Mouse (Mus musculus): ENCODE results near the gene Shroom2. TPM values are rescaled to one million over a fixed set of nuclear protein-coding genes. Genes with fewer than 3 reads are reported as not detected.

Shroom2 gene
- polyA plus RNA-seq, 1 experiment = 80.3 TPM

DNA sequence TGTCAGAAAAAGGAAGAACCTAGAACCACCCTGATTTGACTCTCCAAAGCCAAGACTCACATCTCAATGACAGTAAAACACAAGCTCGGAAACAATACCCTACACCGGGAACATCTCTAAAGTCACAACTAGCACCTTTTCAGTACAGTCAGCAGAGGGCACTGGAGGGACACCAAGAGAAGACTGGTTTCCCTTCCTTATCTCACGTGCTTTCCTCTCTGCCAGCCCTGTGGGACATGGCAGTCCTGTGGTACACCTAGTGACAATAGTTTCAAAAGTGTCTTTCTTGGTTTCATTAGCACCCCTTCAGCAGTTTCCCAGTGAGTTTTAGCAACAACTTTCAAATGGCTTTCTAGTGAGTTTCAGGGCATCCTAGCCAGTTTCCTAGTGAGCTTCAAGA, 63.9 kb downstream of the Shroom2 start:
- DNase-seq (ENCODE audit: extremely low spot score in 1 of 2, low spot score in 1 of 2) = peak; percentile 2 to 44

DNA sequence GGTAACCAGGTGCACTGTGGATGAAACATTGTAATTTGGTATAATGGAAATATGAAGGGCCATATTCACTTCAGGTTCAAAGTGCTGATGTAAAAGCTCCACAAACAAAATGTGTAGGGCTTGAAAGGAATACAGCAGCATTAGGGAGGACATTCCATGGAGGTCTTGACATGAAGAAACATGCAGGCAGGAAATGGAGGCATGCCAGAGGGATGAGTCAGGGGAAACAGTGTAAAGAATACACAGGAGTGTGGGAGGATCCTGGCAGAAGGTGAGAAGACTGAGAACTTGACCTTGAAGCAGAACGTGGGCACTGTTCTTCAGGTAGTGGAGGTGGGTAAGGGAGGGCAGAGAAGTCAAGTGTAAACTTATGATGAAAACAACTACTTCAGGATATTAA, 65.6 kb downstream of the Shroom2 start:
- no peak for DNase-seq (ENCODE audit: extremely low spot score in 1 of 2, low spot score in 1 of 2)

DNA sequence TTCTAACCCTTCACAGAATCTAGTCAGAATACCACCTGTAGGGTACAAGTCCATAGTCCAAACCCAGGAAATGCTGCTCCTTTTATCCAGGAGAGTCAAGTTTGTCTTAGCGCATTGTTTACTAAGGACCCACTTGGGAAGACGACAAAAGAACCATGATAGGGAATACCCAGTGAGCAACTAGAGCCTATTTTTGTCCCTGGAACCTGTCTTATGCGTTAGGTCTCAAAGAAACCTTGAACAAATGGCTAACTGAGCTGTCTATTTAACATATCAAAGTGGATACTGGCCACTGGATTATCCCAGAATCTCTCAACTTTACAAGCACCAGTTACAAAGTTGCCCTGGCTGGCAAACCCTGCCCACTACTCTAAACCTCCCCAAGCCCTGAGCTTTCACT, 67.6 kb downstream of the Shroom2 start:
- DNase-seq (ENCODE audit: extremely low spot score in 1 of 2, low spot score in 1 of 2) = no peak

DNA sequence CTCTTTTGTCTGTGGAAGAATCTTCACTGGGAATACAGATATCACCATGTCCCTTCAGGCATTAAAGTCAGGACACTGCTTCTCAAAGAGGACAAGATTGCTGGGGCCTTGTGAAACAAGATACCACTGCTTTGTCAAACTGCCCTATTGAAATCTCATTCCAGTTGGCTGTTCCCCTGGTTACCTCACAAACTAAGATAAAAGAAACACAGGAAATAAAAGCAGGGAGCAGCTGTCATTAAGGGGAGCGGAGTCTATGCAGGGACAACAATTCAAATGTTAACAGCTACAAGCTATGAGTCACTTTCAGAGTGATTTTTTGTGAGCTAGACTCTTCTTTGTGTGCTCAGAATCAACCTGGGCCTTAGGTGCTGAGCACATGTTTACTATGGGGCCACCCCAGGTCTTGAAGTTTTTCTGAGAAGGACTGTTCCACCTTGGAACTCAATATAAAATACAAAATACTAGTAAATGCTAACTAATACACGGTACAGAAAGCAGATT, 78.4 kb downstream of the Shroom2 start:
- DNase-seq (ENCODE audit: extremely low spot score in 1 of 2, low spot score in 1 of 2) = no peak

DNA sequence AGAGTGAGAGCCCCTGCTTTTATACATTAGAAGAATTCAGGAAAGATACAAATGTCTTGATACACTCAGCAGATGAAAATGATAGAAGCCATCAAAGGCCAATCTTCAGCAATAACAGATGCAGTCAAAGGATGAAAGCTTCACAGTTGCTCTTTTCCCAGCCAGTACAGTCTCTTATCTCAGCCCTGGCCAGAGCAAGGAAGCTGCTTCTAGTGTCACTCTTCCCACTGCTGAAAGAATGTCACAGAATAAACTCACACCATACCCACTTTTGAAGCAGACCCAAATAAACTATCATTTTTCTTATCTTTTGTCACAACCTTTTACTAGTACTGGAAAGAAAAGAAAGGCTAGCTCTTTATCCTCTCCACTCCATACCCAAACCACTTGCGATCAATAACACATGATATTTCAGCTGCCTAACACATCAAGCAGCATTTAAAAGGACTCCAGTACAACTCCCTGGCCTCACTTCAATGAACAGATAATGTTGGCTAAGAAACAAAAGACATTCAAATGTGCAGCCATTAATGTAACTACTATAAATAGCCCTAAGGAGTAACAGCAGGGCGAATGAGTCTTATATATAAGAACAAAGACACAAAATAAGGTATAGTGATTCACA, 90.0 kb downstream of the Shroom2 start:
- DNase-seq (ENCODE audit: extremely low spot score in 1 of 2, low spot score in 1 of 2) = no peak

DNA sequence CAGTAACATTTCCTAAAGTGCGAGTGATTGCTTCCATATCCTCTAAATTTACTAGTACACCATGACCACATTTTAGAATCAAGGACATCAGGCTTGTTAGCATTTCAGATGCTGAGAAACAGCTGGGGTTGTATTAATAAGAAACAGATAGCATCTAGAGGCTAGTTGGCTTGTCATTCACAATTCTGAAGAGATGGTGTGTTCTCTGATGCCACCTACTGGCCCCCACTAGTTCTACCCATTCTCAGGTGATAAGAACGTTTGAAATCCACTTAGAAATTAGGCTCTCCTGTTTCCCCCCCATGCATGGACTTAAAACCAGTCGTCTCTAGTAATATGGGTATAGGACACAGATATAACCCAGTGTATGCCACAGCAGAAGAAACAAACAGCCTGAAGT, 92.9 kb downstream of the Shroom2 start:
- DNase-seq (ENCODE audit: extremely low spot score in 1 of 2, low spot score in 1 of 2) = peak; percentile 9 to 62

DNA sequence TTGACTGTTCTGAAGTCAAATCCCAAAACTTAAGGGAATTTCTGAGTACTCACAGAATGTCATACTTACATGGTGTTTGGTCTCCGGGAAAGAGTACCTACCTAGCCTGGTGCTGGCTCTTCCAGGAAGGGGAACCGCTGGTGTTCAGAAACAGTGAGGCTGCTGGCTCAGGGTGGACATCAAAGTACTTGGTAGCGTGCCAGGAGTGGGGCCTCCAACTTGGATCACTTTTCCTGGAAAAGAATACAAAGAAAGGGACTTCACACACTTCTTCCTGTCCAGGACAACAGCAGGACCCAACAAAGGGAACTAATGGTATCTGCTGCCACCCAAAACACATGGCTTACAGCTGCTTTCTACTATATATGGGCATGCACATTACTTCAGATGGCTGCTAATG, 95.8 kb downstream of the Shroom2 start:
- no peak for DNase-seq (ENCODE audit: extremely low spot score in 1 of 2, low spot score in 1 of 2)

DNA sequence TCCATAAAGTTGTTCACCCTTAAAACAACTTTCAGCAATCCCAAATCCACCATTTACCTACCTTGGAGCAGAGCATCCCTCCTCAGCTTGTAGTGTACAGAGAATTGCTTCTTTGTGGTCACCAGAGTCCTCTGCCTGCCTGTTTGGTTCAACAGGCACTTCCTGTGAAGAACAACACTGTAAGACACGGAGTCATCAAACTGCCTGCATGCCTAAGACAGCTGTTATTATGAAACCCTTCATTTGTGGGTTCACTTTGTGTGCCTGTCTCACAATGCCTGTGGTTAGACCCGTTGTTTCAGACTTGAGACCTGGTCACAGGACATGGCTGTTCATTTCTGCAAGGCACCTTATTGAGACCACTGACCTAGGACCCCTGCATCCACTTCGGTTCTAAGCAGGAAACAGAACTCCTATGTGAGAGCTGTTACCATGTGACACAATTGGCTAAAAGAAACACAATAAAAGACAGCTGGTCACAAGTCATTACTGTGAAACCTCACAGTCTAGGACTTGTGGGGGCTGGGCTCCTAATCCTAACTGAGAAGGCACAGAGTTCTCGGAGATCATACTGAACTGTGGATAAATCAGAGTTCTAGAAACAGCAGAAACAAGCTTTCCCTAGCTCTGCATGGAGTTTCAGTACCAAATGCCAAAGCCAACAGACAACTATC, 111.8 kb downstream of the Shroom2 start:
- DNase-seq (ENCODE audit: extremely low spot score in 1 of 2, low spot score in 1 of 2) = no peak

DNA sequence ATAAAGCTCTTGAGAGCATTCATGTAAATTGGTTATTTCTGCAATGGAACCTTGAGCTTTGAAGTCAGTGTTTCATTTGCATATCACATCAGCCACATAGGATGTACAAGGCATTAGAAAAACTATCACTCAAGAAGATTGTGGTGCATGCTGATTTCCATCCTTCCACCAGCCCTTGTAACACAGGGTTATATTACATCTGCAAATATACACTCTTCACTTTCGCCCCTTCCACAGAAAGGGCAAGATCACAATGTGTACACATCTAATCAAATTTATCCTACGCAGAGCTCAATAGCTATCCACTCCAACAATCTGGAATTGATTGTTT, 112.7 kb downstream of the Shroom2 start:
- no peak for DNase-seq (ENCODE audit: extremely low spot score in 1 of 2, low spot score in 1 of 2)

DNA sequence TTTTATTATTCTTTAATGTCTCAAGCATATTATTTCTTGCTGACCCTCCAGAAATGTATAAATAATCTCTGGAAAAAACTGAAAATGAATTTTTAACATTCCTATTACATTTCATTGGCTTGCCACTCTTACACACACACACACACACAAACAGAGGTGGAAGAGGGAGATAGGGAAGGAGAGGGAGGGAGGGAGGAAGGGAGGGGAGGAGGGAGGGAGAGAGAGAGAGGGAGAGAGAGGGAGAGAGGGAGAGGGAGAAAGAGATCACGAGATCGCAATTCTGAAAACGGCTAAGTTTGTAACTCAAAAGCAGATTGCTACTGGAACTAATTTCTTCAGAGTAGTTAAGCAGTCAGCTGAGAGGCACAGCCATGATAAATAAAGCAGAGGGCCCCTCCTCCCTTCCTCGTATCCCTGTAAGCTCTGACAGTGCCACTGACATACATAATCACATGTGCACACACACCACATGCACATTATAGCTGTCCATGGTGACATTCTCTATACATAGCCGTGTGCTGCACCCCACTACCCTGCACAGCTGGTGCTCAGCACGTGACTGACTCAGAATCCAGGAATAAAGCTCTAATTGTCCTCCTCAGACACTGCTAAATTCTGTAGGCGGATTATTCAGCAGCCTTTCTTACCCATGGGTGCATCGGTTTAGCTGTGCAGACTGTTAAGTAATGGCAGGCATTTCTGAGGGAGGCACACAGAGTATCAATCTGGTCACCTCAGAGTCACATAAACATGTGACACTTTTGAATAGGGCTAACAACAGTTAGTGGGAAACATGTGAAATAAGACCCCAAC, 113.3 kb downstream of the Shroom2 start:
- peak in 1 of 2 experiments; percentile 50 for DNase-seq (ENCODE audit: extremely low spot score in 1 of 2, low spot score in 1 of 2)

DNA sequence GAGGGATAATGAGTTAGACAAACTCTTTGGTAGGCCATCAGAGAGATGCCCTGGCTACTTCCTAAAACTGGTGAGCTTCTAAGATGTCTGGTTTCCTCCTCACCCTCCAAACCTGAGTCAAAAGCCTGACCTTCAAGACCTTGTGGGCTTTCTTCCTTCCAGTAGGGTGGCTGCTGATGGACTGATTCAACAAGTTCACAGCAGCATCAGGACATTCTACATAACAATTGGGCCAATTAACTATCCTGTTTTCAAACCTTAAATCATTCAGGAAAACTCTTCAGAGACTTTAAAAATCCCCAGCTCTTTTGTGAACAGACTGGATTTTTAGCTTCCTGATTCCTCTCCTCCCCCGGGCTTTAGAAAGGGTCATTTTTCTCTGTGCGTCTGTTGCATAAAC, 116.6 kb downstream of the Shroom2 start:
- DNase-seq (ENCODE audit: extremely low spot score in 1 of 2, low spot score in 1 of 2) = no peak

DNA sequence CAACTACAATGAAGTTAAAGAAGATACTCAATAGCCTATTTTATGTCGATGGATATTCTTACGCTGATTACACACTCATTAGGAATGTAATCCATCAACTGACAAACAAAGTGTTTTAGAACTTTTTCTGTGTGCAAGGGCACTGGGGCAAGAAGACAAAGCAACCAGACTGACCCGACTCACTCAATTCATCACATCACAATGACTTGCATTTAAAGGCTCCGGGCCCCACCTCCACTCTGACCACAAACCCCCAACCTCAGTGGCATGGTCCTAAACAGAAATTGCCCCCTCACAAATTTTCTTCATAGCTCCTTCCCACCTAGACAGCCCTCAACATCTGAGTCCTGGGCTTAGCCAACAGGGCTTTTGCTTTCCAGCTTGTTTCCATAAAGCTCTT, 124.4 kb downstream of the Shroom2 start:
- DNase-seq (ENCODE audit: extremely low spot score in 1 of 2, low spot score in 1 of 2) = no peak

DNA sequence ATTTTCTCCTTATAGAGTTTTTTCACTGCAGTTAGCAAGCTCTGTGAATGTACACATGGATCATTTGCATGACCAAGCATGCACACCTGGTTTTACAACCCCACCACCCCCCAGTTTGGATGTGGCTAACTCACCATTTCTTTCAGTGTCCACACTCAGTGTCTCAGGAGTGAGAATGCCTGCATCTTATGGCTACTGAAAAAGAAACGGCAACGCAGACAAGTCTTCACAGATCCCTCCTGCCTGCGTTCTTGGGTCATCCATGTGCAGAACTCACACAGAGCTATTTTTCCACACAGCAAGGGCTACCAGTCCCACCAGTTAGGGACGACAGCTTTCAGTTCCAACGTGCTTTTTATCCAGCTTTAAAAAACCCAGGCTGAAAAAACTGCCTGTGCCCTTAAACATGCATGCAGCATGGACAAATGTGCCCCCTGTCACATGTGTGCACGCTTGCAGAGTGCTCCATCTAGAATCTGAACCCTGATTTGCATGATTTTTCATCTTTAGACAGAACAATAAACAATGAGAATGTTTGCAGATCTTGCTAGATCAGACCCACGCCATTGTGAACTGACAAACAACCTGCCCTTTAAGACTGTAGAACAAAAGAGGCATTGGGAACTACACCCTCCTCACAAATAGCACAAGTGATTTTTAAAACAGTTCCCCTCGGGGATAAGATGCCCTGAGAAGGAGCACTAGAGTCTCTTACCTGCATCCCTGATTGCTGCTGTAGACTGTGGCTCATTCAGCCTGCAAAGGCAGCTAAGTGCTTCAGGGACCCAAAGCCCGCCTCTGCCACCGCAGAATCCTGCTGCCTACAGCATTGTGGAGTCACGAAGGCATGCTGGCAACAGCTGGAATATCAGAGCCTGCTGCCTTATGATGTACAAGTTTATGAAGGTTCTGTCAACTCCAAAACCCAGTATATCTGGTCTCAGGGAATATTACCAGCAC, 125.3 kb downstream of the Shroom2 start:
- DNase-seq (ENCODE audit: extremely low spot score in 1 of 2, low spot score in 1 of 2) = peak in 1 of 2 experiments; percentile 37

DNA sequence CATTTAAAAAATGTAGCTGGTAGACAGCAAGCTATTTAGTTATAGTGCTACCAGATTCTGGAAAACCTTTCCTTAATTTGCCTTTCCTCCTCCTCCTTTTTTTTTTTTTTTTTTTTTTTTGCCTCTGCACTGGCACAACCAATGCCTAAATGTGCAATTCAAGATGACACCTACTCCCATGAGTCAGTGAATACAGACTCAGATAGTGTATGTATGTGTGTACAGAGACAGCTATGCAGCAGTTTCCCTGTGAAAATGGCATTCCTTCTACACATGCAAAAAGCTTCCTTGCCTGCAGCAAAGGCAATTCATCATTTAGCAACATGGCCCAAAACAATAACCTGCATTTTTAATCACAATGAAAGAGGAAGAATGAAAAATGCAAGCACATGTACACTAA, 126.1 kb downstream of the Shroom2 start:
- DNase-seq (ENCODE audit: extremely low spot score in 1 of 2, low spot score in 1 of 2) = peak in 1 of 2 experiments; percentile 38

DNA sequence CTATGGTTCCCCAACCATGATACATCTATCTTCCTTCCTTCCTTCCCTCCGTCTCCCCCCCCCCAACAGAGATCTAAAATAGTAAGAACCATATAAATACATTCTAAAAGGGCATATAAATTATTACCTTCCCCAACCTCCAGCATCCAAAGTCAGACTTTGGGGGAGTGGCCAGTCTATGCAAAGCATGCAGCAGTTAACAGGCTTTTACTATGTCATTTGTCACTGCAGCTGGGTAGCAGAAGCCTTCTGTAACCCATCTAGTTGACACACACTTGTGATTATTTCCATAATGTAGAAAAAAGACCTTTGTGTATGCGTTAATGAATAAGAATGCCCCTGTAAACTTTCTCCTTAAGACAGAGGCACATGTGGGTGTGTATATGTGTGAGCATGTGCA, 126.6 kb downstream of the Shroom2 start:
- DNase-seq (ENCODE audit: extremely low spot score in 1 of 2, low spot score in 1 of 2) = no peak

DNA sequence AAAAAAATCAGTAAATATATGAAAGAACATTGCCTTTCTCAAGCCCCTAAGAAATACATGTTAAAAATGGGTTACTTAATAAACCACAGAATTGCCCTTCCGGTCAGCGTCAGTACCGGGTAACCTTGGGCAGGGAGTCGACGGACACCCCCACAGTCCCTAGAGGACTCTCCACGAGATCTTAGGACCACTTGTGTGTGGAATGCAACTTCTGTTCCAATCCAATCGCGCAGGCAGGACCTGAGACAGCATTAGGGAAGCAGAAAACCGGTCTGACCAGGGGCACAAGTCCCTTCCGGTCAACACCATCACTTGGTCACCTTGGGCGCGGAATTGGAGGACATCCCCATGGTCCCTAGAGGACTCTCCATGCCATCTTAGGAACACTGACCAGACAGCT, 133.9 kb downstream of the Shroom2 start:
- no peak for DNase-seq (ENCODE audit: extremely low spot score in 1 of 2, low spot score in 1 of 2)

DNA sequence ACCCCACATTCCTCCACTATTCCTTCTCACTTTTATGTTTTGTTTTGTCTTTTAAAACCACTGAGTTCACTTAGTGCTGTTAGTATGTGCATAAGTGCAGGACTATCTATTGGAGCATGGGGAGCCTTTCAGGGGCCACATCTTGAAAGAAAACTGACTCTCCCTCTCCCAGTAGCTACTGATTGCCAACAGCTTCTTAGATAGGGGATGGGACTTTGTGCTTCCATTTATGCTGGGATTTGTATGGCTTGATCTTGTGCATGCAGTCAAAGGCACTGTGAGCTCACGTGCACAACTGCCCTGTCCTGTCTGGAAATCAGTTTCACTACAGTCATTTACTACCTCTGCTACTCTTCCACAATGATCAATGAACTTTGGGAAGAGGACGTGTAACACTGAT, 147.9 kb downstream of the Shroom2 start:
- no peak for DNase-seq (ENCODE audit: extremely low spot score in 1 of 2, low spot score in 1 of 2)

DNA sequence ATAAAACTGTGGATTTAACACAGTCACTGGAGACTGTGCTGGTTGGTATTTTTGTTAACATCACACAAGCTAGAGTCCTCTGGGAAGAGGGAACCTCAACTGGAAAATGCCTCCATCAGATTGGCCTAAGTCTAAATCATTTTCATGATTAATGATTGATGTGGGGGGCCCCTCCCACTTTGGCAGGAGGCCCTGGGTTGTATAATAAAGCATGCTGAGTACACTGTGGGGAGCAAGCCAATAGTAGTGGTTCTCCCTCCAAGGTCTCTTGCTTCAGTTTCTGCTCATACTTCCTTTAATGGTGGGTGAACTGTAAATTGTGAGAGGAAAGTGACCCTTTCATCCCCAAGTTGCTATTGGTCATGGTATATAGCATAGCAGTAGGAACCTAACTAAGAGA, 148.3 kb downstream of the Shroom2 start:
- no peak for DNase-seq (ENCODE audit: extremely low spot score in 1 of 2, low spot score in 1 of 2)

DNA sequence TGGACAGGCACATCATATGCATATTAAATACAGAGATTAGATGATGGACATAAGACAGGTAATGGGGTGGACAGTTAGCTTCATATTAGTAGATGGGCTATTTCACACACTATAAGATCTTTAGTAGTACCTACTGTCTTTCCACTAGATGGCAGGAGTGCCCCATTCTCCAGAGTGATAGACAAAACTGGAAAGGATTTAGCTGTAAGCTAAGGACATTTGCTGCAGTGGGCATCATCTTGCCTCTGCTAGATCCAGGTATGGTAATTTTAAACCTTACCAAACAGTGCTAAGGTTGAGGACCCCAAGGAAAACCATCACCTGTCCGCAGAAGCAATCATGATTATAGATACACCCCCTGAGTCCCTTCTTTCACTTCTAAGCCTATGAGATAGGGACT, 150.8 kb downstream of the Shroom2 start:
- peak in 1 of 2 experiments; percentile 45 for DNase-seq (ENCODE audit: extremely low spot score in 1 of 2, low spot score in 1 of 2)

DNA sequence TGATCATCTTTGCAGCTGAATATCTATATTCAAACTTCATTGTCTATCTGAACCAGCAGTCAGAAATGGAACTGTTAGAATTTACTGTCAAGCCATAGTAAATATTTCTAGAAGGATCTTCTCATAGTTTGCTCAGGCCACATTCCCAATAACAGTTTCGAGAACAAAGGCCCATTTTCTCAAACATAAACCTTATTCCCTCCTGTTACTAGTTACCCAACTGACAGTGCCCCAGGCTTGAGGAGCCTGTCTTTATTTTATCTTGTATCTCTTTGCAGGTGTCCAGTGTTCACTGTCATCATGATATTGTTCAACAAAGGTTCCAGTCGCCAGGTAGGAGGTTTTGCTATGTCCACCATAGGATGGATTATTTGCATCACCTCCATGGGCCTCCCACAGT, 206.2 kb downstream of the Shroom2 start, which contains the start of gene Cldn34a:
TSS of gene Cldn34a (plus strand) at position 301 of the 400 bp plus-strand sequence.
- DNase-seq (ENCODE audit: extremely low spot score in 1 of 2, low spot score in 1 of 2) = no peak

All from frontal cortex, adult 2 months (tissue).